Mouse (Mus musculus) CH12.LX (cell line): Measurements from ENCODE around the gene Tkt. TPM values are rescaled to one million over a fixed set of nuclear protein-coding genes. Genes with fewer than 3 reads are reported as not detected.

Experiments used
- DNase-seq: peaks from one replicate; pipeline ENCODE4 v3.0.0-alpha.2; 2013; ENCODE audit errors: extremely low read depth
- H3K27ac ChIP-seq: 2 replicates; pipeline ENCODE4 v1.5.1; 2012; ENCODE audit warnings: low read depth, mild to moderate bottlenecking, control low read depth, moderate library complexity; ENCODE audit not compliant: insufficient read depth
- H3K27me3 ChIP-seq: replicated peaks from 2 replicates; pipeline ENCODE3; 2012; ENCODE audit warnings: inconsistent platforms
- H3K36me3 ChIP-seq, 2 experiments: replicated peaks in 1 of 2; 2 replicates each; pipeline versions ENCODE3 to v1.6.1; 2012; ENCODE audit warnings: inconsistent platforms in 1 of 2, low read length in 1 of 2, mild to moderate bottlenecking in 1 of 2, mixed read lengths in 1 of 2, moderate library complexity in 1 of 2; ENCODE audit not compliant: control insufficient read depth in 1 of 2, insufficient read depth in 1 of 2
- H3K4me1 ChIP-seq, 2 experiments: 2 replicates each; pipeline ENCODE4 v1.6.1; 2012; ENCODE audit warnings: inconsistent platforms in 1 of 2, moderate library complexity in 1 of 2; ENCODE audit not compliant: insufficient read depth in 2 of 2, control insufficient read depth in 1 of 2
- H3K4me2 ChIP-seq: 2 replicates; pipeline ENCODE4 v1.6.1; 2012; ENCODE audit warnings: low read depth, mild to moderate bottlenecking, control low read depth; ENCODE audit not compliant: poor library complexity, insufficient read depth, severe bottlenecking
- H3K4me3 ChIP-seq, 3 experiments: fragments of 150-350 bp in 1 of 3; sonication (generic) in 1 of 3; replicated peaks in 1 of 3; 2 replicates each; pipeline versions ENCODE3 to v1.5.1; 2011 to 2012; ENCODE audit warnings: low read depth in 2 of 3, low read length in 2 of 3, mild to moderate bottlenecking in 2 of 3, moderate library complexity in 2 of 3, control low read depth in 1 of 3, improper control_type of control experiment in 1 of 3, inconsistent platforms in 1 of 3, mixed read lengths in 1 of 3; ENCODE audit not compliant: poor library complexity in 1 of 3
- H3K79me2 ChIP-seq: replicated peaks from 2 replicates; pipeline ENCODE4 v1.6.1; 2012; ENCODE audit warnings: mild to moderate bottlenecking, moderate library complexity; ENCODE audit not compliant: control insufficient read depth, poor library complexity, insufficient read depth, severe bottlenecking; ENCODE audit errors: extremely low read depth
- H3K9ac ChIP-seq: 2 replicates; pipeline ENCODE4 v1.6.1; 2012; ENCODE audit warnings: low read depth, mild to moderate bottlenecking, control low read depth, moderate library complexity; ENCODE audit not compliant: insufficient read depth
- H3K9me3 ChIP-seq: replicated peaks from 2 replicates; pipeline ENCODE3; 2012; ENCODE audit warnings: low read length, inconsistent platforms, mixed read lengths
- BHLHE40 ChIP-seq: IDR thresholded peaks from 2 replicates; pipeline ENCODE4 v1.6.1; 2011; ENCODE audit warnings: mild to moderate bottlenecking, low read depth, low read length, improper control_type of control experiment
- CHD1 ChIP-seq: IDR thresholded peaks from 2 replicates; pipeline ENCODE4 v1.6.1; 2012; ENCODE audit warnings: low read depth, low read length, improper control_type of control experiment, inconsistent platforms
- GABPA ChIP-seq: IDR thresholded peaks from 2 replicates; pipeline ENCODE4 v1.6.1; 2012; ENCODE audit warnings: low read depth, low read length, improper control_type of control experiment, inconsistent platforms; ENCODE audit not compliant: insufficient replicate concordance
- JUN ChIP-seq: IDR thresholded peaks from 2 replicates; pipeline ENCODE4 v1.6.1; 2011; ENCODE audit warnings: low read depth, mild to moderate bottlenecking, low read length, improper control_type of control experiment, moderate library complexity; ENCODE audit not compliant: insufficient read depth
- MAFK ChIP-seq: IDR thresholded peaks from 2 replicates; pipeline ENCODE4 v1.6.1; 2011; ENCODE audit warnings: low read length, improper control_type of control experiment; ENCODE audit not compliant: insufficient replicate concordance
- MEF2A ChIP-seq: IDR thresholded peaks from 2 replicates; pipeline ENCODE4 v1.6.1; 2014; ENCODE audit warnings: low read depth, mild to moderate bottlenecking, inconsistent platforms, low read length, improper control_type of control experiment, borderline replicate concordance
- MYC ChIP-seq: IDR thresholded peaks from 2 replicates; pipeline ENCODE4 v1.6.1; 2011; ENCODE audit warnings: low read depth, mild to moderate bottlenecking, improper control_type of control experiment, low read length
- RAD21 ChIP-seq: IDR thresholded peaks from 2 replicates; pipeline ENCODE4 v1.6.1; 2011; ENCODE audit warnings: low read depth, mild to moderate bottlenecking, low read length, improper control_type of control experiment, moderate library complexity
- SIN3A ChIP-seq: IDR thresholded peaks from 2 replicates; pipeline ENCODE4 v1.6.1; 2012; ENCODE audit warnings: low read length, improper control_type of control experiment, inconsistent platforms
- TCF12 ChIP-seq: IDR thresholded peaks from 2 replicates; pipeline ENCODE4 v1.6.1; 2014; ENCODE audit warnings: low read depth, mild to moderate bottlenecking, inconsistent platforms, low read length, improper control_type of control experiment
- USF2 ChIP-seq: conservative IDR thresholded peaks from 2 replicates; pipeline ENCODE4 v1.6.1; 2011; ENCODE audit warnings: low read depth, low read length, improper control_type of control experiment
- ZKSCAN1 ChIP-seq: IDR thresholded peaks from 2 replicates; pipeline ENCODE4 v1.6.1; 2012; ENCODE audit warnings: low read depth, inconsistent platforms, low read length, improper control_type of control experiment, borderline replicate concordance
- dilution Hi-C: fragments of 300-500 bp; cut with MboI; formaldehyde crosslinking; loops from 2 replicates; pipeline ENCODE4 v1.14.3; 2020; ENCODE audit warnings: low sequenced_read_pairs; ENCODE audit not compliant: extremely low pct_unique_long_range_greater_than_20kb, extremely low pct_ligation_motif_present
- in situ Hi-C: fragments of 300-500 bp; cut with MboI; formaldehyde crosslinking; loops from 3 replicates; pipeline ENCODE4 v1.14.3; 2019; ENCODE audit warnings: low sequenced_read_pairs, low pct_ligation_motif_present, low pct_unique_long_range_greater_than_20kb, mixed read lengths
- polyA plus RNA-seq: library from polyadenylated mRNA; unstranded; fragments of >175 nt; gene quantifications from 2 replicates; pipeline ENCODE4 v1.2.1, GENCODE M21; 2012; ENCODE audit warnings: low read depth; ENCODE audit not compliant: insufficient read length
- total RNA-seq, 2 experiments: library from RNA; depleted of rRNA; stranded (reverse); fragments of 300-350 nt in 1 of 2; fragments of >200 nt in 1 of 2; gene quantifications; 2 replicates each; pipeline ENCODE4 v1.2.3; 2012 to 2014

Gene Tkt
- total and polyA plus RNA-seq, 3 experiments = 450 to 837 (median 456) TPM

GRCm38 (mm10) chr14:30622556-30622955 is 74.4 kb downstream of the Tkt start:
- in situ Hi-C loops (no loop called here), dilution Hi-C loops (no loop called here)
- DNase-seq = no peak
- no peak overlapping the region; the same call in 1 of the 2 replicates for H3K4me2 ChIP-seq
- peaks cover 82% of the 10 kb centered on the region for H3K79me2 ChIP-seq
- H3K27me3 ChIP-seq = no peaks in the 10 kb centered on the region
- peaks cover 20 to 68% of the 10 kb centered on the region in 2 experiments for H3K36me3 ChIP-seq
- no peak overlapping the region for H3K27ac ChIP-seq
- H3K4me3 ChIP-seq = no peak overlapping the region
- H3K9ac ChIP-seq = no peak overlapping the region
- TF ChIP-seq JUN = no peak
- no peak for TF ChIP-seq MYC
- no peak for TF ChIP-seq USF2
- TF ChIP-seq ZKSCAN1 = no peak
- TF ChIP-seq GABPA = no peak
- TF ChIP-seq MAFK = no peak
- no peak for TF ChIP-seq RAD21
- no peak for TF ChIP-seq BHLHE40
- no peak for TF ChIP-seq TCF12
- TF ChIP-seq MEF2A = no peak
- no peak for TF ChIP-seq CHD1
- no peak for TF ChIP-seq SIN3A
- peaks cover 47 to 73% of the 10 kb centered on the region in 2 experiments for H3K4me1 ChIP-seq
- no peaks in the 10 kb centered on the region for H3K9me3 ChIP-seq

Other genes with a start within 250 kb of the Tkt start
- gene Dcp1a, start 68.8 kb upstream of the Tkt start, total RNA-seq (2012; rRNA removed) = 20.1 TPM in 2 replicates
- gene Dcp1a, start 68.8 kb upstream of the Tkt start, total RNA-seq (2014; rRNA removed) = 18.3 TPM in 2 replicates
- 25.4 and 26.9 TPM in 2 replicates for gene Dcp1a, start 68.8 kb upstream of the Tkt start, polyA plus RNA-seq
- 0.04 and 0.17 TPM in 2 replicates for gene Cacna1d, start 56.9 kb upstream of the Tkt start, total RNA-seq (2012; rRNA removed)
- 0.08 and 0.14 TPM in 2 replicates for gene Cacna1d, start 56.9 kb upstream of the Tkt start, total RNA-seq (2014; rRNA removed)
- 0.63 and 0.66 TPM in 2 replicates for gene Cacna1d, start 56.9 kb upstream of the Tkt start, polyA plus RNA-seq
- gene Prkcd, start 77.9 kb downstream of the Tkt start, total RNA-seq (2012; rRNA removed) = 109 and 110 TPM in 2 replicates
- gene Prkcd, start 77.9 kb downstream of the Tkt start, total RNA-seq (2014; rRNA removed) = 119 and 122 TPM in 2 replicates
- 186 and 189 TPM in 2 replicates for gene Prkcd, start 77.9 kb downstream of the Tkt start, polyA plus RNA-seq
- 12.0 and 13.5 TPM in 2 replicates for gene Rft1, start 106.0 kb downstream of the Tkt start, total RNA-seq (2012; rRNA removed)
- 25.8 and 26.0 TPM in 2 replicates for gene Rft1, start 106.0 kb downstream of the Tkt start, total RNA-seq (2014; rRNA removed)
- gene Rft1, start 106.0 kb downstream of the Tkt start, polyA plus RNA-seq = 15.3 and 17.7 TPM in 2 replicates
- 5.1 and 5.8 TPM in 2 replicates for gene Sfmbt1, start 166.5 kb downstream of the Tkt start, total RNA-seq (2012; rRNA removed)
- 2.0 and 2.4 TPM in 2 replicates for gene Sfmbt1, start 166.5 kb downstream of the Tkt start, total RNA-seq (2014; rRNA removed)
- 5.6 and 6.0 TPM in 2 replicates for gene Sfmbt1, start 166.5 kb downstream of the Tkt start, polyA plus RNA-seq